Mouse (Mus musculus) embryonic facial prominence, embryonic 10.5 days (tissue): ENCODE results near the gene Dnajc6. TPM values are rescaled to one million over a fixed set of nuclear protein-coding genes. Genes with fewer than 3 reads are reported as not detected.
A peak's percentile ranks its signal among the peaks of the same experiment; 100 is the strongest.

ENCODE experiments used
- DNase-seq: peaks from one replicate; pipeline ENCODE4 v3.0.0-alpha.2; 2017; ENCODE audit warnings: low spot score
- H3K27ac ChIP-seq: fragments of 300-500 bp; sonication (generic); replicated peaks from 2 replicates; pipeline ENCODE4 v1.5.1; 2016; ENCODE audit warnings: mild to moderate bottlenecking
- H3K27me3 ChIP-seq: fragments of 300-500 bp; sonication (generic); replicated peaks from 2 replicates; pipeline ENCODE4 v1.6.1; 2016; ENCODE audit warnings: low read depth, mild to moderate bottlenecking; ENCODE audit not compliant: poor library complexity, severe bottlenecking
- H3K36me3 ChIP-seq: fragments of 300-500 bp; sonication (generic); replicated peaks from 2 replicates; pipeline ENCODE4 v1.6.1; 2016; ENCODE audit warnings: mild to moderate bottlenecking, moderate library complexity
- H3K4me1 ChIP-seq: fragments of 300-500 bp; sonication (generic); 2 replicates; pipeline ENCODE4 v1.6.1; 2016
- H3K4me3 ChIP-seq: fragments of 300-500 bp; sonication (generic); 2 replicates; pipeline ENCODE4 v1.5.1; 2016; ENCODE audit warnings: mild to moderate bottlenecking, moderate library complexity
- H3K9me3 ChIP-seq: fragments of 300-500 bp; sonication (generic); 2 replicates; pipeline ENCODE4 v1.6.1; 2016; ENCODE audit warnings: mild to moderate bottlenecking
- WGBS: fragments of 180-500 bp; shearing (Covaris S2); methylation state at CpG from one replicate; pipeline ENCODE4 v1.1.7; 2016; 5-methylcytosine and 5-hydroxymethylcytosine counted together
- polyA plus RNA-seq: library from polyadenylated mRNA; unstranded; fragments of >200 nt; fragmentation: Nextera tagmentation; extraction: Ambion mirVana; gene quantifications from 2 replicates; pipeline ENCODE4 v1.2.1, GENCODE M21; 2016

Dnajc6 gene
- 1.5 and 1.6 TPM in 2 replicates for polyA plus RNA-seq

DNA sequence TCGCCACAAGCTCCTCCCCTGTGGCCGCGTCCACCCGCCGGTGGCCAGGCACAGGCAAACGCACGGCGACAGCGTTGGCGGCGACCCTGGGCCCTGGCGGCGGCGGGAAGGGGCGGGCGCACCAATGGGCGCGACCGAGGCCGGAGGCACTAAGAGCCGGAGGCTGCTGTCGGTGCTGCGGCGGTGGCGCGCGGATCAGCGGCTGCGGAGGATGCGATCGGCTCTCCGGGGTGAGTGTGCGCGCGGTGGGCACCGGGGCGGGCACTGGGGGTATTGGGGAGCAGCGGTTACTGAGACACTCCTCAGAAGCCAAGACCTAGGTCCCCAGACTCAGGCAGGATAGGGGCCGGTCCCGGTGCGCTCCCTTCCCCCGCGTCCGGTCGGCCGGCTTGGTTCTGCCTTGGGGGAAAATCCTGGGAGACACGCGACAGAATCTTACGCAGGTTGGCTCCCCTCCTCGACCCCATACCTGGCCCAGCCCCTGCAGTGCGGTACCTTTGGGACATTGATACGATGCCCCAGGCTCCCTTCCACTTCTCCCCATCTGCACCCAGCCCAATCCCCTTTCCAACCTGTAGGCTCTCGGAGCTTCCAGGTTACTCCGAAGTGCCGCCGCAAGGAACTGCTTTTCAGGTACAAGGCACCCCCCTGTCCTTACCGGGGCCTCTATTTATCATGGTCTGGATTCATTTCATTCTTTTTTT is at the start of gene Dnajc6:
Gene Dnajc6, plus strand, starts transcription at position 115 of the 704 bp plus-strand sequence.
- H3K4me1 ChIP-seq: peaks cover 26% of the 10 kb centered on the region
- no peaks in the 10 kb centered on the region for H3K36me3 ChIP-seq
- peak within 1 kb of the TSS; percentile 76 for H3K4me3 ChIP-seq
- WGBS: under 1% methylated on average over 57 of the region's 57 CpGs
- peak; percentile 68 for DNase-seq
- H3K27me3 ChIP-seq: peaks cover 70% of the 10 kb centered on the region
- H3K27ac ChIP-seq: peak within 1 kb of the TSS; percentile 54
- no peaks in the 10 kb centered on the region for H3K9me3 ChIP-seq

DNA sequence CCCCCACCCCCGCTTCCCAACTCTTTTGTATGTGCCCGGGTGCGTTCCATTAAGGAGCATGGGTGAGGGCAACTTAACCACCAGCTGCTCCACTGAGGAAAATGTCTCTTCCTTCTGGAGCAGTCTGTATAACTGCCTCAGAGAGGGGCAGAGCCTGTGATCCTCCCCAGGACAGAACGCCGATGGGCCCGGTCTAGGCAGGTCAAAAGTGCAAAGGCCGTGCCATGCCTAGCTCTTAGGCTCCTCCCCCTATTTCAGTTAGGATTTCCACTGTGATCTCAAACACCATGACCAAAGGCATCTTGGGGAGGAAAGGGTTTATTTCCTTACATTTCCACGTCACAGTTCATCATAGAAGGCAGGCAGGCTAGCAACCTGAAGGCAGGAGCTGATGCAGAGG is 47.7 kb upstream of the Dnajc6 start:
- WGBS: 82% methylated on average over 8 of the region's 8 CpGs
- Histone ChIP-seq H3K27ac (no peak overlapping the region), H3K4me3 (no peak overlapping the region), H3K27me3 (no peaks in the 10 kb centered on the region), H3K9me3 (no peaks in the 10 kb centered on the region), H3K36me3 (peaks cover 46% of the 10 kb centered on the region), H3K4me1 (no peaks in the 10 kb centered on the region)
- no peak for DNase-seq

- Histone ChIP-seq H3K4me1 (no peaks in the 10 kb centered on the region), H3K9me3 (no peaks in the 10 kb centered on the region), H3K4me3 (no peak overlapping the region), H3K27ac (no peak overlapping the region), H3K27me3 (no peaks in the 10 kb centered on the region), H3K36me3 (peaks cover 46% of the 10 kb centered on the region)
- no peak for DNase-seq
- WGBS: 92% methylated on average over 7 of the region's 7 CpGs
Measured at GRCm38 (mm10) chr4:101449344-101449743, 47.1 kb upstream of the Dnajc6 start.

DNA sequence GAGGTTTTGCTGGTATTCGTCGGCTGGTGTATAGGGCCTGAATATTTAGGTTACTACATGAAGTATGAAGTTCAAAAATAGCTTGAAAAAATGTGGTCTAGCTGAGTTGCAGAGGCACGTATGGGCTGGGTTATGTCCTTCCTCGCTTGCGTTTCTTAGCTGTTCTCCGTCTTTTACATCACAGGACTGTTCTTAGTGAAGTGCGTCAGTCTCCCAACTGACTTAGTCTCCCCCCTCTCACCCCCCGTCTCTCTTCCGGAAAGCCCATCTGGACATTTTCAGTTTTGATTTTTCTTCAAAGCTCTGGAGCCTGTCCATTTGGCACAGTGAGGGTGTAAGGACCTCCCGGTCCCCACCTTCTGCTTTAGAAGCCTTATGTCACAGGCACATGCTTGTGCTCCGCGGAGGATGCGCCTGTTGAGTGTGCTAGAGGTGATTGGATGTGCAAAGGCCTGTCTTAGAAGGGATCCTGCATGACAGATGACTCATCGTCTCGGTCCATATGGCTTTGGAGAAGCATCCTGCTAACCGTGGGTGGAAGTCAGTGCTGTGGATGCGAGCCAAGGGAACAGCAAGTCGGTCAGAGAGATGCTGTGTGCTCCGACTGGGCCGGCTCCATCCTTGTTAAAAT is 46.2 kb upstream of the Dnajc6 start:
- no peak overlapping the region for H3K4me3 ChIP-seq
- DNase-seq: no peak
- peaks cover 48% of the 10 kb centered on the region for H3K36me3 ChIP-seq
- no peaks in the 10 kb centered on the region for H3K27me3 ChIP-seq
- no peaks in the 10 kb centered on the region for H3K4me1 ChIP-seq
- WGBS: 93% methylated on average over 20 of the region's 20 CpGs
- H3K27ac ChIP-seq: no peak overlapping the region
- no peaks in the 10 kb centered on the region for H3K9me3 ChIP-seq

DNA sequence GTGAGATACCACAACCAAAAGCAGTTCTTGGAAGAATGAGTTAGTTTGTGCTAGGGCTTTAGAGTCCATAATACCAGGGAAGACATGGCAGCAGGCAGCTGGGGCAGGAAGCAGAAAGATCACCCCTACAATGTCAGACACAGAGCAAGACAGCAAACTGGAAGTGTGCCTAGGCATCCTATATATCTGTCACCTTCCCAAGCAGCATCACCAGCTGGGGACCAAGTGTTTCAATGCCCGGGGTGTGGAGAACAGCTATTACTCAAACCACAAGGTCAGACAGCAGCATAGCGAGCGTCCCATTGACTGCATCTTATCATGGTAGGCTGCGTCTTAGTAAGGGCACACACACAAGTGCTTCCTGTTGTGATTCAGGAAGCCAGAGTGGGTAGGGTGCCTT is 45.4 kb upstream of the Dnajc6 start:
- DNase-seq: no peak
- H3K9me3 ChIP-seq: no peaks in the 10 kb centered on the region
- no peaks in the 10 kb centered on the region for H3K27me3 ChIP-seq
- H3K36me3 ChIP-seq: peaks cover 46% of the 10 kb centered on the region
- 97% methylated on average over 4 of the region's 4 CpGs for WGBS
- no peak overlapping the region for H3K27ac ChIP-seq
- no peaks in the 10 kb centered on the region for H3K4me1 ChIP-seq
- H3K4me3 ChIP-seq: no peak overlapping the region

DNA sequence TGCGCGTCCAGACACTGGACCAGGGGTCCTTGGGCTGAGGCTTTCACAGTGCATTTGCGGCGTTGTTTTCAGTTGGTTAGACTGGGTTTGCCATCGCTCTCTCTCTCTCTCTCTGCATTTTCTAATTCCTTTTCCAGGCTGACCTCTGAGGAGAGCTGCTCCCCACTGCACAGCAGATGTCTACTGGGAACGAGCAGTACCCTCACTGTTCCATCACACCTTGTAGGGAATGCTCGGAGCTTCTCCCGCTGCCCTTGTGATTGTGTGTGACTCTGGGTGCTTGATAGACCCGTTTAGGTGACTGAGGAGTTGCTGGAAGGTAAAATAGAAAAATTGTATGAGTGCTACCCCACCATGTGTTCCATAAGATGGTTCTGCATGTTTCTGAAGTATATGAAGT is 43.6 kb upstream of the Dnajc6 start:
- H3K36me3 ChIP-seq: peaks cover 39% of the 10 kb centered on the region
- no peak overlapping the region for H3K27ac ChIP-seq
- H3K9me3 ChIP-seq: no peaks in the 10 kb centered on the region
- H3K4me1 ChIP-seq: 0 out of 2 replicates have a peak, but pooled peaks cover 4% of the 10 kb centered on the region
- no peak for DNase-seq
- no peaks in the 10 kb centered on the region for H3K27me3 ChIP-seq
- H3K4me3 ChIP-seq: no peak overlapping the region
- 93% methylated on average over 9 of the region's 9 CpGs for WGBS

DNA sequence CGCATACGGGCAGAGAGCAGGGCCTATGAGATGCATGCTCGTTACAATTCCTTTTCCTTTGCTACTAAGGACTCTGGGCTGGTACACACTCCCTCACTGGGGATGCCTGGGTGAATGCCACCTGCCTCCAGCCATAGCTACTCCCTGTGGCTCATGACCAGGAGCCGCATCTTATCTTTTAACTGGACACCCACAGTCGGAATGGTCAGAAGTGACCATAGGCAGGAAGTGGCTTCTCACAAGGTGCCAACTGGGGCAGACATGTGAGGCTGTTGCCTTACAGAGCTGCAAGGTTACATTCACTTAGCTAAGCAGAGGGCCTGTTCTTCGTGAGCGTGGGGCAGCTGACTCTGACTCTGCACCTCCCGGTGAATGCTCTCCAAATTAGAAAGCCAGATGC is 39.3 kb upstream of the Dnajc6 start:
- Histone ChIP-seq H3K36me3 (peaks cover 30% of the 10 kb centered on the region), H3K4me1 (0 out of 2 replicates have a peak, but pooled peaks cover 4% of the 10 kb centered on the region), H3K27me3 (no peaks in the 10 kb centered on the region), H3K27ac (no peak overlapping the region), H3K4me3 (no peak overlapping the region), H3K9me3 (no peaks in the 10 kb centered on the region)
- 93% methylated on average over 8 of the region's 8 CpGs for WGBS
- DNase-seq: no peak

GRCm38 (mm10) chr4:101458341-101458740 is 38.1 kb upstream of the Dnajc6 start:
- Histone ChIP-seq H3K9me3 (no peaks in the 10 kb centered on the region), H3K27me3 (no peaks in the 10 kb centered on the region), H3K4me1 (0 out of 2 replicates have a peak, but pooled peaks cover 4% of the 10 kb centered on the region), H3K27ac (no peak overlapping the region), H3K4me3 (no peak overlapping the region), H3K36me3 (peaks cover 32% of the 10 kb centered on the region)
- DNase-seq: peak; percentile 34
- 59% methylated on average over 2 of the region's 2 CpGs for WGBS

DNA sequence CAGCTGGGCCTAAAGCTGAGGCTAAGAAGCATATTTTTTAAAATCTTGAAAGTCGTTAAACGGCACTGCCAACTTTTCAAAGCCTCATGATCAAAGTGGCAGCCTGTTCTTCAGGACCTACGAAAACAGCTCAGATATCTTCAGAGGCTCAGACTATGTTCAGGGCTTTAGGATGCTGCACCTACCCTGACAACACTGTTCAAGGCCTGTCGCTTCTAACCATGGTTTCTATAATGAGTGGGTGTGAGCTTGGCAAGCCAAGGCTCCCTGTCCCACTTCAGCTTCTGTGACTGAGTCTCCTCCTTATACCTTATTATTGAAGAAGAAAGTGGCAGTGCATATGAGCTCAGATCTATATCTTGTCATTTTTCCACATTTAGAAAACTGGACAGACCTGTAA is 37.1 kb upstream of the Dnajc6 start:
- Histone ChIP-seq H3K27ac (no peak overlapping the region), H3K9me3 (no peaks in the 10 kb centered on the region), H3K4me1 (0 out of 2 replicates have a peak, but pooled peaks cover 4% of the 10 kb centered on the region), H3K36me3 (peaks cover 32% of the 10 kb centered on the region), H3K27me3 (no peaks in the 10 kb centered on the region), H3K4me3 (no peak overlapping the region)
- no peak for DNase-seq
- 93% methylated on average over 4 of the region's 4 CpGs for WGBS

DNA sequence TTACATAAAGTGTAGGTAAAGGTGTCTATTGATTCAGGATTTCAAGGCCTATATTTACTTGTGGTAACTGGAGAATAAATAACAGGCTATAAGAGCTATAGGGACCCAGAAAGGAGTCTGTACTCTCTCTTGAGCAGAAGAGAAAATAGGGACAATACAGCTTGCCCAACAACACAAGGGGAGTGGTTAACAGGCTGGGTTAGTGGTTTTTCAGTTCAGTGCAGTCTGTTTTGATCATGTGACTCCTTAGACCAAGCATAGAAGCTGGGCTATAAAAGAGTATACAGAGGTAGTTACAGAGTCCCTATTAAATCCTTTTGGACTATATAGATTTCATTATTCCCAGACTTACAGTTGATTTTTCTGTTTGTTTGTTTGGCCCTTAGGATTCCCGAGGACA is 36.3 kb upstream of the Dnajc6 start:
- no peak for DNase-seq
- no peak overlapping the region for H3K27ac ChIP-seq
- 88% methylated on average over 1 of the region's 1 CpGs for WGBS
- no peak overlapping the region for H3K4me3 ChIP-seq
- H3K9me3 ChIP-seq: no peaks in the 10 kb centered on the region
- 0 out of 2 replicates have a peak, but pooled peaks cover 4% of the 10 kb centered on the region for H3K4me1 ChIP-seq
- peaks cover 37% of the 10 kb centered on the region for H3K36me3 ChIP-seq
- H3K27me3 ChIP-seq: no peaks in the 10 kb centered on the region

DNA sequence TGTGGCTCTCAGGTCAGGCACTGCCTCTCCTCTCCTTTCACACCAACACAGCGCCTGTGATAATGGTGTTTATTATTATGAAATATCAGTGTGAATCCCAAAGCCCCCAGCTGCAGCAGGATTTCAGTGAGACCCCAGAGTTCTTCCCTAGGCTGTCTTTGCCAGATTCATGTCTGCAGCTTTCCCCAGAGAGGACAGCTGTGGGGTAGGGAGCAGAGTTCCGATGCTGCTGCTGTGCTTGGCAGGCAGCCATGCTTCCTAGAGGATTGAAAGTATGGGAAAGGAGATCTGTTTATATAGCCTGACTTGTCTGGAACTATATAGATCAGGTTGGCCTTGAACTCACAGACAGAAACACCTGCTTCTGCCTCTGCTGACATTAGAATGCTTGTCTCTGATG is 34.4 kb upstream of the Dnajc6 start:
- Histone ChIP-seq H3K4me1 (0 out of 2 replicates have a peak, but pooled peaks cover 4% of the 10 kb centered on the region), H3K36me3 (peaks cover 44% of the 10 kb centered on the region)

GRCm38 (mm10) chr4:101466264-101466663 is 30.2 kb upstream of the Dnajc6 start:
- no peak overlapping the region for H3K4me3 ChIP-seq
- H3K4me1 ChIP-seq: no peaks in the 10 kb centered on the region
- H3K9me3 ChIP-seq: no peaks in the 10 kb centered on the region
- H3K36me3 ChIP-seq: peaks cover 35% of the 10 kb centered on the region
- H3K27ac ChIP-seq: no peak overlapping the region
- H3K27me3 ChIP-seq: no peaks in the 10 kb centered on the region
- WGBS: 68% methylated on average over 3 of the region's 3 CpGs
- no peak for DNase-seq

More for the DNA sequence above, 34.4 kb upstream of the Dnajc6 start:
- H3K27me3 ChIP-seq: no peaks in the 10 kb centered on the region
- H3K4me3 ChIP-seq: no peak overlapping the region
- no peak overlapping the region for H3K27ac ChIP-seq
- no peaks in the 10 kb centered on the region for H3K9me3 ChIP-seq
- DNase-seq: no peak
- 88% methylated on average over 2 of the region's 2 CpGs for WGBS

DNA sequence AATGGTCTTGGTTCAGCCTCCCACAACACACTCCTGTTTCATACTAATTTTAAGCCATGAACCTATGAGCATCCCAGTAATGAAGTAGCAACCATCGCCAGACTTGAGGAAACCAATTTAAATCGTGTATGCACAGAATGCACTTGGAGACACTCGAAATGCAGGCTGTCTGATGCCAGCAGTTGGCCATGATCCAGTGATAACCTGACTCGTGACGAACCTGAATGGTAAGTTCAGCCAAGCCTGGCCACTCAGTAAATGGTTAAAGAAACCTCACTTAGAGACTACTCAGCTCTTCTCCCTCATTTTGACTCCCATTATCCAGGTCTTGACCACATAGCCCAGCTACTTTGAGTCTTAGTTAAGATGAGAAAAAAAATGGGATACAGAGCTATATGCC is 27.2 kb upstream of the Dnajc6 start:
- 88% methylated on average over 5 of the region's 5 CpGs for WGBS
- no peak overlapping the region for H3K27ac ChIP-seq
- no peaks in the 10 kb centered on the region for H3K27me3 ChIP-seq
- H3K4me3 ChIP-seq: no peak overlapping the region
- DNase-seq: no peak
- no peaks in the 10 kb centered on the region for H3K4me1 ChIP-seq
- H3K36me3 ChIP-seq: peaks cover 14% of the 10 kb centered on the region
- no peaks in the 10 kb centered on the region for H3K9me3 ChIP-seq
